27 mouse cellular contexts compared by ENCODE assay signal in genomic region chr13:62979215-62979614, GRCm38 (mm10). TPM values are rescaled to one million over a fixed set of nuclear protein-coding genes. Genes with fewer than 3 reads are reported as not detected.
DNase-seq lines count a peak whose midpoint lies in the region; ATAC-seq and TF ChIP-seq lines count a peak whose summit lies in the region.
"Had no signal": no experiment of that assay in that cellular context is flagged by ENCODE, and none has a peak within 500 bp of the region (broad histone marks: within the 10 kb centered on the region; RNA-seq: fewer than 3 reads in every experiment).

No protein-coding gene starts in this region.

- H3K36me3 ChIP-seq in heart, embryonic 15.5 days = no peaks in the 10 kb centered on the region
- H3K36me3 ChIP-seq in intestine, embryonic 15.5 days = no peaks in the 10 kb centered on the region
- no peaks in the 10 kb centered on the region for H3K36me3 ChIP-seq in intestine, postnatal 0 days (ENCODE audit: control insufficient read depth, insufficient read depth)
- no peaks in the 10 kb centered on the region for H3K36me3 ChIP-seq in neural tube, embryonic 13.5 days
- no peaks in the 10 kb centered on the region for H3K36me3 ChIP-seq in neural tube, embryonic 15.5 days
- H3K36me3 ChIP-seq: embryonic facial prominence, embryonic 13.5 days; forebrain, embryonic 12.5 days; G1E; limb, embryonic 15.5 days; midbrain, embryonic 10.5 days had no signal

- H3K9ac ChIP-seq in heart, embryonic 15.5 days = no peak overlapping the region
- no peak overlapping the region for H3K9ac ChIP-seq in intestine, embryonic 15.5 days
- no peak overlapping the region for H3K9ac ChIP-seq in intestine, postnatal 0 days (ENCODE audit: low read depth, low read length)
- no peak overlapping the region for H3K9ac ChIP-seq in neural tube, embryonic 13.5 days
- no peak overlapping the region for H3K9ac ChIP-seq in neural tube, embryonic 15.5 days (replicated peaks)
- H3K9ac ChIP-seq: embryonic facial prominence, embryonic 13.5 days; forebrain, embryonic 12.5 days; limb, embryonic 15.5 days had no signal

- DNase-seq in heart, postnatal 10 days = no peak
- no peak for DNase-seq in adrenal gland, adult 18-20 months (ENCODE audit: low spot score in 2 of 2)
- DNase-seq: adrenal gland, adult 2 months; B cell, adult 2 months; cerebellum, adult 18-20 months; cerebellum, postnatal 14 days; gastrocnemius, postnatal 36 days; kidney, postnatal 10 days; left cerebral cortex, postnatal 4 days; thymus, adult 18-20 months; thymus, postnatal 36 days had no signal

- intact Hi-C loops in heart, postnatal 10 days (cut with DNase I) = no loop called here

- peak overlapping the region; percentile 13; the same call in 1 of the 2 replicates for H3K27ac ChIP-seq in heart, embryonic 15.5 days
- H3K27ac ChIP-seq in intestine, embryonic 15.5 days = 0 out of 2 replicates have a peak overlapping the region, but pooled peaks have one; percentile 1
- no peak overlapping the region for H3K27ac ChIP-seq in intestine, postnatal 0 days (ENCODE audit: low read depth, low read length)
- peak overlapping the region; percentile 6; the same call in 1 of the 2 replicates for H3K27ac ChIP-seq in neural tube, embryonic 13.5 days (replicated peaks)
- no peak overlapping the region for H3K27ac ChIP-seq in neural tube, embryonic 15.5 days (replicated peaks)
- H3K27ac ChIP-seq: embryonic facial prominence, embryonic 13.5 days; forebrain, embryonic 12.5 days; midbrain, embryonic 10.5 days had no signal

- H3K4me2 ChIP-seq in heart, embryonic 15.5 days = no peak overlapping the region
- H3K4me2 ChIP-seq in intestine, embryonic 15.5 days (replicated peaks) = no peak overlapping the region
- no peak overlapping the region for H3K4me2 ChIP-seq in intestine, postnatal 0 days (replicated peaks; ENCODE audit: low read depth)
- no peak overlapping the region for H3K4me2 ChIP-seq in neural tube, embryonic 13.5 days
- no peak overlapping the region for H3K4me2 ChIP-seq in neural tube, embryonic 15.5 days
- H3K4me2 ChIP-seq: embryonic facial prominence, embryonic 13.5 days; forebrain, embryonic 12.5 days; limb, embryonic 15.5 days had no signal

- WGBS in heart, embryonic 15.5 days = 61% methylated on average over 4 of the region's 4 CpGs
- 61% methylated on average over 4 of the region's 4 CpGs for WGBS in intestine, embryonic 15.5 days
- WGBS in intestine, postnatal 0 days = 58% methylated on average over 4 of the region's 4 CpGs
- WGBS in neural tube, embryonic 13.5 days = 55% methylated on average over 4 of the region's 4 CpGs
- WGBS in neural tube, embryonic 15.5 days = 43% methylated on average over 4 of the region's 4 CpGs

- no peak for ATAC-seq in heart, embryonic 15.5 days (replicated peaks; ENCODE audit: insufficient number of reproducible peaks, insufficient read depth, low FRiP score, low read depth)
- ATAC-seq in intestine, embryonic 15.5 days = no peak
- no peak for ATAC-seq in intestine, postnatal 0 days
- no peak; the same call in 1 of the 2 replicates for ATAC-seq in neural tube, embryonic 13.5 days (ENCODE audit: low read depth)
- ATAC-seq in neural tube, embryonic 15.5 days (ENCODE audit: low FRiP score) = no peak
- ATAC-seq: inflammation-experienced regulatory T-cells, adult 6 months; midbrain, embryonic 16.5 days had no signal

- no peaks in the 10 kb centered on the region for H3K27me3 ChIP-seq in heart, embryonic 15.5 days
- H3K27me3 ChIP-seq in intestine, embryonic 15.5 days (replicated peaks) = no peaks in the 10 kb centered on the region
- no peaks in the 10 kb centered on the region for H3K27me3 ChIP-seq in intestine, postnatal 0 days (replicated peaks; ENCODE audit: control insufficient read depth, insufficient read depth, low read length)
- H3K27me3 ChIP-seq in neural tube, embryonic 13.5 days = no peaks in the 10 kb centered on the region
- H3K27me3 ChIP-seq in neural tube, embryonic 15.5 days (replicated peaks) = no peaks in the 10 kb centered on the region
- H3K27me3 ChIP-seq: CH12.LX; embryonic facial prominence, embryonic 13.5 days; forebrain, embryonic 12.5 days; limb, embryonic 15.5 days; Patski had no signal

- no peak for TF ChIP-seq CTCF in intestine, postnatal 0 days (IDR thresholded peaks at IDR 0.05; ENCODE audit: low read depth)

- H3K4me1 ChIP-seq in heart, embryonic 15.5 days (replicated peaks) = peaks cover 15% of the 10 kb centered on the region
- H3K4me1 ChIP-seq in intestine, embryonic 15.5 days (replicated peaks) = peaks cover 3% of the 10 kb centered on the region; the same call in 1 of the 2 replicates
- 0 out of 2 replicates have a peak, but pooled peaks cover 5% of the 10 kb centered on the region for H3K4me1 ChIP-seq in intestine, postnatal 0 days (replicated peaks; ENCODE audit: control insufficient read depth, insufficient read depth, low read length)
- peaks cover 22% of the 10 kb centered on the region for H3K4me1 ChIP-seq in neural tube, embryonic 13.5 days (replicated peaks)
- H3K4me1 ChIP-seq in neural tube, embryonic 15.5 days = peaks cover 16% of the 10 kb centered on the region
- H3K4me1 ChIP-seq: forebrain, embryonic 12.5 days; midbrain, embryonic 10.5 days had no signal

- no peak overlapping the region for H3K4me3 ChIP-seq in heart, embryonic 15.5 days
- no peak overlapping the region for H3K4me3 ChIP-seq in intestine, embryonic 15.5 days (replicated peaks)
- H3K4me3 ChIP-seq in intestine, postnatal 0 days (ENCODE audit: low read depth, low read length) = no peak overlapping the region
- H3K4me3 ChIP-seq in neural tube, embryonic 13.5 days = no peak overlapping the region
- H3K4me3 ChIP-seq in neural tube, embryonic 15.5 days (replicated peaks) = no peak overlapping the region
- H3K4me3 ChIP-seq: embryonic facial prominence, embryonic 13.5 days; erythroblast, embryonic 14.5 days; forebrain, embryonic 12.5 days; limb, embryonic 15.5 days; midbrain, embryonic 10.5 days; myocyte had no signal

- no peaks in the 10 kb centered on the region for H3K9me3 ChIP-seq in heart, embryonic 15.5 days (replicated peaks)
- H3K9me3 ChIP-seq in intestine, embryonic 15.5 days = no peaks in the 10 kb centered on the region
- H3K9me3 ChIP-seq in intestine, postnatal 0 days (ENCODE audit: control insufficient read depth) = no peaks in the 10 kb centered on the region
- H3K9me3 ChIP-seq in neural tube, embryonic 13.5 days = no peaks in the 10 kb centered on the region
- H3K9me3 ChIP-seq in neural tube, embryonic 15.5 days (replicated peaks) = no peaks in the 10 kb centered on the region
- H3K9me3 ChIP-seq: embryonic facial prominence, embryonic 13.5 days; forebrain, embryonic 12.5 days; G1E; limb, embryonic 15.5 days; midbrain, embryonic 10.5 days had no signal

RNA-seq across cellular contexts. Expression of gene 2010111I01Rik, which starts 14.5 kb away (rescaled TPM):
- 59.9 and 72.2 TPM in 2 replicates for polyA plus RNA-seq in heart, embryonic 15.5 days (2015; fragmentation: Nextera tagmentation; extraction: Ambion mirVana)
- 100 to 1,000 TPM; 121 to 143 TPM for total RNA-seq in heart, postnatal 10 days (2021)
- polyA plus RNA-seq in intestine, embryonic 15.5 days (2015; fragmentation: Nextera tagmentation; extraction: Ambion mirVana) = 93.5 and 96.3 TPM in 2 replicates
- polyA plus RNA-seq in intestine, postnatal 0 days (2015; fragmentation: Nextera tagmentation; extraction: Ambion mirVana) = 72.7 and 73.3 TPM in 2 replicates
- polyA plus RNA-seq in neural tube, embryonic 13.5 days (2015; fragmentation: Nextera tagmentation; extraction: Ambion mirVana) = 77.8 and 87.6 TPM in 2 replicates
- 36.1 and 55.1 TPM in 2 replicates for polyA plus RNA-seq in neural tube, embryonic 15.5 days (2015; fragmentation: Nextera tagmentation; extraction: Ambion mirVana)
- 100 to 1,000 TPM in 1 of 2 experiments, 10 to 100 TPM in 1; 93.2 to 108 TPM for total RNA-seq in adrenal gland, adult 18-20 months (2021)

Comparison
In these comparisons a context has a peak if more than half of its experiments do, and no peak if none do; other contexts are left out.
1. H3K27ac ChIP-seq: peak in heart, embryonic 15.5 days (single experiment), intestine, embryonic 15.5 days (single experiment) and neural tube, embryonic 13.5 days (single experiment); none in intestine, postnatal 0 days (single experiment) and neural tube, embryonic 15.5 days (single experiment).